Mouse (Mus musculus) MEL-GATA-1-ER (cell line): ENCODE data around the gene Fndc10.
"Not testable (repeated sequence)": the region's sequence is repeated elsewhere in the genome, so short reads cannot be mapped to it uniquely, and the experiment has no call there.

Experiments used
- DNase-seq: peaks from one replicate; pipeline ENCODE4 v3.0.0-alpha.2; 2012; ENCODE audit warnings: low read depth; ENCODE audit errors: extremely low read depth

Fndc10 gene

DNA sequence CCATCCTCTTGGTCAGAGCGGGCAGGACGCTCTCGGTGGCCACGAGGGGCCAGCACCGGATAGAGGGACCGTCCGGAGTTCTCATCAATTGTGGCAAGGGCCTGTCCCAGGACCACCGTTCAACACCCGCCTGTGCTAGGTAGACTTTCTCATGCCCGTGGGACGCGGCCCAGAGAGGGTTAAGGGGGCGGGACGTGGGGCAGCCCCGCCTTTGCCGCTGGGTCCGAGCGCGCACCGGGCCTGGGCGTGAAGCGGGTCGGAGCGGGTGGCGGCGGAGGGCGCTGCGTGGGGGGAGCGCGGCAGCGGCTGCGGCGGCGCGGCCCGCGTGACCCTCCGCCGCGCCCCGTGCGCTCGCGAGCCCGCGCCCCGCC, at the start of gene Fndc10:
Gene Fndc10, plus strand, starts transcription at position 232 of the 371 bp plus-strand sequence.
- DNase-seq, result no peak

DNA sequence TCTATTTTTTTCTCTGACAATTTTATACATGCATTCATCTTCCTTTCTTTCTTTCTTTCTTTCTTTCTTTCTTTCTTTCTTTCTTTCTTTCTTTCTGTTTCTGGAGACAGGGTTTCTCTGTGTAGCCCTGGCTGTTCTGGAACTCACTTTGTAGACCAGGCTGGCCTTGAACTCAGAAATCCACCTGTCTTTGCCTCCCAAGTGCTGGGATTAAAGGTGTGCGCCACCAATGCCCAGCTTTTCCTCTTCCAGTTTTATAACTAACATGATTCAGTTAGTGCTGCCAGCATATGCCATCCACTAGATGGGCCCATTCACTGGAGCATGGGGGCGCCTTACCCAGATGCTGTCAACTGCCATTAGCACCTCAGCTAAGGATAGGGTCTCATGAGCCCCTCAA, 48.8 kb upstream of the Fndc10 start, which contains the start of gene Gm10563:
Gene Gm10563, minus strand, starts transcription at position 101 of the 400 bp plus-strand sequence.
- DNase-seq, result not testable (repeated sequence)

- DNase-seq, result no peak
These were observed 48.4 kb upstream of the Fndc10 start for GRCm38 (mm10) chr4:155645721-155646120.

GRCm38 (mm10) chr4:155649355-155649754, 44.8 kb upstream of the Fndc10 start:
- no peak for DNase-seq

GRCm38 (mm10) chr4:155651553-155652269, 42.4 kb upstream of the Fndc10 start:
- DNase-seq, result no peak

- DNase-seq, result no peak
These were observed 41.7 kb upstream of the Fndc10 start for GRCm38 (mm10) chr4:155652283-155653085.

DNA sequence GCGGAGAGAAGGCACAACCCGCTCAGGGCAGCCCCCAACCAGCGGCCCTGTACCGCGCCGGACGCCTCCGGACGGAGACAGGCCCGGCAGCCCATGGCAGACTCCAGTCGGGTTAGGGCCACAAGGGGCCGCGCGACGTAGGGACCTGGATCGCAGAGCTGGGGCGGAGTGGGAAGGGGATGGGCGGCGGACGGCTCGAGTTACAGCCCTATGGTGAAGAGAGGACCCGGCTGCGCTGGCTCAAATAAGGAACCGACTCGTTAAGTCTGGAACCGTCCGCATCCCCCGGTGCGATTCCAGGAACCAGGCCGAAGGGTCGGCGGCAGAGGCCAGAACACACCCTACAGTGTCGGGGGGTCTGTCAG, 41.1 kb upstream of the Fndc10 start, which contains the start of gene Mmp23:
Gene Mmp23, minus strand, starts transcription at position 299 of the 365 bp plus-strand sequence.
- DNase-seq, result no peak

DNA sequence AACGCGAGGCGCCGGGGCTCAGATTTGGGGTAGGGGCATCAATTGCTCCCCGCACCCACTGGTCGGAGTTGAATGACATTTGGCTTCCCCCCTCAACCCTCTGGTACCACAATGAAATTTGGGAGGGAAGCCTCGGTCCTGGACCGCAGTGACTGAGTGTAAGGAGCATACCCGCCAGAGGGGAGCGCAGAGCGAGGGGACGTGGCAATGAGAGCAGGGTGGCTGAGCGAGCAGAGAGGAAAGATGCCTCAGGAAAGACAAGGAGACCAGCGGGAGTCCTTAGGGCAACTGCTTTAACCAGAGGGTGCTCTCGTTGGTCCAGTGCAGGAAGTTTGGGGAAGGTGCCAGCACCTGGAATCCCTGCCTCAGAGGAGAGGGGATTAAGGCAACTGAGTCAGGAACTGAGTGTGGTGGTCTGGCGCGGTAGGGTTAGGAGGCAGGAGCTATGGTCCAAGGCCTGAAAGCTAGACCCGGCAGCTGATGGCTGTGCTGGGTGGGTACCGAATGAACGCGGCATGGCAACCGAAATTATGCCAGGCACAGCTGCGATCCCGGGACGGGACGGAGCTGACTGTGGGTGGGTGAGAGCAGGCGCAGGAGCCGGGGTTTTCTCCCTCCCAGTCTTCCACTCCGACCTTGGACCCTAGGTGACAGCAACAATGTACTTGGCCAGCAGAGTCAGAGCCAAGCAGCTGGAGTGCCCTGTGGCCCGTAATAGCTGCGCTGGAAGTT, 40.5 kb upstream of the Fndc10 start:
- DNase-seq, result no peak

GRCm38 (mm10) chr4:155654183-155654455, 40.0 kb upstream of the Fndc10 start:
- DNase-seq, result no peak

- no peak for DNase-seq
These were observed 39.5 kb upstream of the Fndc10 start for GRCm38 (mm10) chr4:155654456-155655298.

DNA sequence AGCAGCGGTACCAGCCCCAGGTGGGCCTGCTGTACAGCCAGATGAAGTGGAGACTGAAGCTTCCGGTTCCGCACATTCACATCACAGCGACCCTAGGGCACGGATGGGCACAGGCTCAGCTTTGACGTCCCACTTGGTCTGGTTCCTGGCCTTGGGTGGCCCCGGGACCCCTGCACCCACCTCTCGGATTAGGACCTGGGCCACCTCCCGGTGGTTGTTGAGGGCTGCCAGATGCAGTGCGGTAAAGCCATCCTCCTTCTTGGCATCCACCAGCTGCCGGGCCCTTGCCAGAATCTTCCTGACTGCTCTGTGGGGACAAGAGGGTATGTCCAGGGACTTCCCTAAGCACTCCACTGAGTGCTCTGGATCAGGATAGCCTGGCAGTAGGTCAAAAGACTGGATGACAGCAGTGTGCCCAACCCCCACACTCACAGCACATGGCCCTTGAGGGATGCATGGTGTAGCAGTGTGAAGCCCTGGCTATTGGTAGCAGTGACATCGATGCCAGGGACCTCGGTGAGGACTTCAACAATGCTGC, 37.9 kb upstream of the Fndc10 start:
- no peak for DNase-seq

DNA sequence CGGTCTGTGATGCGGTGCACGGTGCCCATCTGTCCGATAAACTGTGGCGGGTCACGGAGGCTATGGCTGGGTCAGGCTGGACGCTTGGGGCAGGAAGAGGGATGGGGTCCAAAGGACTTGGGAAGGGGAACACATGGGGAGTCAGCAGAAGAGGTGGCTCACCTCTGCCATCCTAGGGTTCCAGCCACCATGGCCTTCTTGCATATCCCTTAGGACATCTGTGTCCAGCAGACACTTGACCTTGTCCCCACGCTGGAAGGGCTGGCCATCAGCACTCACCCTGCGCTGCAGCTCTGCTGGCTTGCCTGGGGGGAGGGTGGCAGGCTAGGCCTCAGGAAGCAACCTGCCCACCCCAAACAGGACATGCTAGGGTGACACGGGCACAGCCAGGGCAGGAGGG, 35.2 kb upstream of the Fndc10 start:
- DNase-seq, result no peak

GRCm38 (mm10) chr4:155660641-155661040, 33.5 kb upstream of the Fndc10 start:
- DNase-seq, result no peak

DNA sequence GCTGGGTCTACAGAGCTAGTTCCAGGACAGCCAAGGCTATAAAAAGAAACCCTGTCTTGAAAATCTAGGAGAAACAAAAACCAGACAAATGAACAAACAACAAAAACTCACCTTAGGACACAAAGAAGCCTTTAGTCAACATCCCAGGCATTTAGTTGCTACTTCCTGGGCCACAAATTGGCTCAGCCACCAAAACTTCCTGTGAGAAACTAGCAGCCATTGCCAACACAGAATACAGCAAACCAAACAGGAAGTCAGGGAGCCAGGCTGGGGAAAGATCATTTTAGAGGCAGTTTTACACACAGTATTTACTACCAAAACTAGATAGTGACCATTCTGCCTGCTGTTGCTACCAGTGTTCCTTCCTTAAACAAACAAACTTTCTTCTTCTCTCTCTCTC, 27.2 kb upstream of the Fndc10 start:
- no peak for DNase-seq

DNA sequence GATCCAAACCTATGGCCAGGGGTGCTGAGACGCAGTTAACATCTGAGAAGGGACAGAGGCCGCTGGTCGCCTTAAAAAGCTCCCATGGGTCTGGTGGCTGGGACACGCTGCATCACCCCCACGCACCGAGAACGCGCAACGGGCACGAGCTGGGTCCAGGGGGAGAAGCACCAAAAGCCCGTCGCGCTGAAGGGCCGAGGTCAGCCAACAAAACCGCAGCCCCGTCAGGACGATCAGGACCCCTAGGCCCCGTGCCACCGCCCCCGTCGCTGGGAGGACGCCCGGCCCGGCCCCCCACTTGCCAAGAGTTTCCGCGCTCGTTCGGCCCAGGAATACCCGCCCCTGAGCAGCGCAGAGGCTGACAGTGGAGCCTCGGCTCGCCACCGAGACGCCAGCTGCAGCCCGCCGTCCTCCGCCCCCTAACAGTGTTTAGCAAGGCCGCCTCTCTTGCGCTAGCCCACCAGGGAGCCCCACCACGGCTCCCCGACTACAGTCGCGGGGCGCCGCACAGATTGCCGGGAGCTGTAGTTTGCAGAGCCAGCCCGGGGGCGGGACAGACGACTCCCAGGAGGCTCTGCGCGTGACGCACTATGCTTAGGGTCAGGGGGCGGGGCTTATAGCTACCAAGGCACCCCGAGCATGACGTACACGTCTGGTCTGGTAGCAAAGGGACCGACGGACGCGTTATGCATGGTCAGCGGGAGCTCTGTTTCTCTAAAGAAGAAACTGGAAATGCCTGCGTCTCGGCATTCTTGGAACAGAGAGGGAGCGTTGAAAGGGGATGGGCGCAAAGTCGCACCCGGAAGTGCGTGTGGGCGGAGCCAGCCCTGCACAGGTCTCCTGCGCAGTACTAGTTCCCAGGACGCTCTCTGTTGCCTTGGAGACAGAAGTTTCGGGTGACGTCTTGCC, 25.2 kb upstream of the Fndc10 start, which contains the start of gene Mib2:
Gene Mib2, minus strand, starts transcription at position 510 of the 909 bp plus-strand sequence.
- peak; percentile 84 for DNase-seq

DNA sequence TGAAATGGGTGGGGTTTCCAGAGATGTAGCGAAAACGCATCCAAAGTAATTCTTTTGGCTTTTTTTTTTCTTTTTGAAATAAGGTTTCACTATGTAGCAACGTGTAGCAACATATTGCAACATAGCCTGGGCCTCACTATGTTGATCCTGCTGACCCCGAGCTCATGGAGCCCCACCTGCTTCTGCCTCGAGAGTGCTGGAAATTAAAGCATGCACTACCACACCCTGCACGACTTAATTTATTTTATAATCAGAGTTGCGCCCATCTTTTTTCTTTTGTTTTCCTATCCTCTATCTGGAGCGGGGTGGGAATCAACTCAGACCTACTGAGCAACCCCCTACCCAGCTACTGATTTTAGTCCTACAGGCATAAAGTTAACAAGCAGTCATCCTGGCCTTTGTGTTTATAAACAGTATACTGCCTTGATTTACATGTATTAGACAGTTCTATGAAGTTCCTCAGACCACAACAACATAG, 24.5 kb upstream of the Fndc10 start:
- DNase-seq, result no peak

DNA sequence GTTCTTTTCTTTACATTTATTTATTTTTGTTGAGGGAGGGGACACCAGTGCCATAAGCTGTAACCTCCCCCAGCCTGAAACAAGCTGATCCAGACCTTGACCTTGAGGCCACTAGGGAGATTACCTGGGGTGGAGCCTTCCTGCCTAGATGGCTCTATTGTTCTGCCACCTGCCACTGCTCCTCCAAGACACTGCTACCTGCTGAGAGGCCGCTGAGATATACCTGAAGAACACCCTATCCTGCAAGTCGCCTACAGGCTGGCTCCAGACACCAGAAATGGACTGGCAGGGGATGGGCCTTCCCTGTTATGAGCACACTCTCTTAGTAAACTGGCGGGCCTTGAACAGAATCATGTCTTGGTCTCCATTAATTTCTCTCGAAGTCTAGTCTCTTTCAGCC, 23.9 kb upstream of the Fndc10 start:
- DNase-seq, result not testable (repeated sequence)

DNA sequence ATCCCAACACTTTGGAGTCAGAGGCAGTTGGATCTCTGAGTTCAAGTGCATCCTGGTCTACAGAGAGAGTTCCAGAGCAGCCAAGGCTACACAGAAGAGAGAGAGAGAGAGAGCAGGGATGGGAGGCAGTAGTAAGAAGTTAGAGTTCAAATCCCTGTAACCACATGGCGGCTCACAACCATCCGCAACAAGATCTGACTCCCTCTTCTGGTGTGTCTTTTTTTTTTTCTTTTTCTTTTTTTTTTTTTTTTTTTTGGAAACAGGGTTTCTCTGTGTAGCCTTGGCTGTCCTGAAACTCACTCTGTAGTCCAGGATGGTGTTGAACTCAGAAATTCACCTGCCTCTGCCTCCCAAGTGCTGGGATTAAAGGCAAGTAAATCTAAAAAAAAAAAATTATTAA, 22.1 kb upstream of the Fndc10 start:
- no peak for DNase-seq

DNA sequence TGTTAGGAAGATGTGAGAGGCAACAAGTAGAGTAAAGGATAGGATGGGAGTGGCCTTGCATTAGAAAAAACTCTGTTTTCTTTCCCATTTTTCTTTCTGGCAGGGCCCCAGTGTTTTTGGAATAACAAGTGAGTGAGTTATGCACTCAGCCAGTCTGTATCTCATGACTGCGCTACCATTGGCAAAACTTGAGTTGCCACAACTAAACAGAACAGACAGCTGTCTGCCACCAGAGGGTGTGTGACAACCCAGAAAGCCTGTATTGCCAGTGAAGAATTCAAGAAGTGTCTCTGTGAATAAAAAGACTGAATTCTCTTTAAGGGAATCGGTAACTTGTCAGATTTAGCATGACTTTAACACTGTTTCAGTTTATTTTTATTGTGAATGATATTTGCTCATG, 18.2 kb upstream of the Fndc10 start:
- no peak for DNase-seq
